Mouse (Mus musculus) urinary bladder, adult 18-20 months (tissue): ENCODE data around the gene Atp13a3.
"Not testable (repeated sequence)": the region's sequence is repeated elsewhere in the genome, so short reads cannot be mapped to it uniquely, and the experiment has no call there.

Experiments used
- DNase-seq, 2 experiments: peaks; one replicate each; pipeline ENCODE4 v3.0.0; 2022; ENCODE audit warnings: low spot score in 2 of 2, mixed read lengths in 2 of 2

Atp13a3 gene

DNA sequence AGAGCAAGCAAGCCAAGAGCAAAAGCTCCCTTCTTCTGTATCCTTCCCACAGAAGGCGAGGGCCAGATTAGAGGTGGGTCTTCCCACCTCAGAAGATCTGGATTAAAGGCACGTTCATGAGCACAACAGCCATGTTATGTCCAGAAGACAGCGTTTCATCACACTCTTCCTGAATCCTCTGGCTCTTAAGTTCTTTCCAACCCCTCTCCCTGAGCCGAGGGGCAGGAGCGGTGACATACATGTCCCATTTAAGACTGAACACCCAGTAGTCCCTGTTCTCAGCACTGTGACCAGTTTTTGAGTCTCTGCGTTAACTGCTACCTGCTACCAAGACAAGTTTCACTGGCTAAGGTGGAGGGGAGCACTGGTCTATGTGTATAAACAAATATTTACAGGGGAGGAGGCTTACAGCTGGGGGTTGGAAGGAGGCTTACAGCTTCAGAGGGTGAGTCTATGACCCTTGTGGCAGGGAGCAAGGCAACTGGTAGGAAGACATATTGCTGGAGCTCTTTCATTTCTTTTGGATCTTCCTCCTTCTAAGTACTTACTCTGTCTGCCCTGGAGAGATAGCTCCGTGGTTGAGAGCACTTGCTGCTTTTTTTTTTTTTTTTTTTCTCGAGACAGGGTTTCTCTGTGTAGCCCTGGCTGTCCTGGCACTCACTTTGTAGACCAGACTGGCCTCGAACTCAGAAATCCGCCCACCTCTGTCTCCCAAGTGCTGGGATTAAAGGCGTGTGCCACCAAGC is at the start of gene Atp13a3:
Gene Atp13a3, minus strand, starts transcription at position 51 of the 746 bp plus-strand sequence.
- DNase-seq = no peak

GRCm38 (mm10) chr16:30453213-30453975 is 47.6 kb upstream of the Atp13a3 start:
- DNase-seq = no peak

DNA sequence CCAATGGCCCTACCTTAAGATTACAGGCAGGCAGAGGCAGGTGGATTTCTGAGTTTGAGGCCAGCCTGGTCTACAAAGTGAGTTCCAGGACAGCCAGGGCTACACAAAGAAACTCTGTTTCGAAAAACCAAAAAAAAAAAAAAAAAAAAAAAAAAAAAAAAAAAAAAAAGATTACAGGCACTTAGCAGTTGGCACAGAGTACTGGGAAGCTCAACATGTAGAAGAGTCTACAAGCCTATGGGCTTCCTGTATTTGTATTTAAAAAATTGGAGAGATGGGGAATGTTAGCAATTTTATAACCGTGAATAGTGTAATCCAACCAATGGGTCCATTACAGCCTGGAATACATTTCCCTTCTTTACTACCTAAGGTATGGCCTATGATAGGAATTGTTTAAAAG is 45.4 kb upstream of the Atp13a3 start:
- DNase-seq = not testable (repeated sequence)

DNA sequence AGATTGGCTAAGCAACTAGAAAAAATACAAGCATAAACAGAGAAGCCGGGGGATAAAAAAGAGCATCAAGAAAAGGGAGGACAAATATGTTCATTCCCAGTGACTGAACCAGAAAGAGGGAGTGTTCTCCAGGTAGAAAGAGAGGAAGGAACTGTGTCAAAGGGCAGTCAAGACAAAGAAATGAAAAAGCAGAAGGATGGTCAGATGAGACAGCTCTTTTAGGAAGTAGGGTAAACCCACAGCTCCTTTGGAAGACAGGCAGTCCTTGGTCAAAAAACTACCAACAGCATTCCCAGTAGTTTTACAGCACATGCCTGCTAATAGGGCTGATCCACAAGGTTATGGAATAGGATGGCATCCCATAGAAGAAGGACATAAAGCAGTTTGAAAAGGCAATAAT is 43.2 kb upstream of the Atp13a3 start:
- DNase-seq = no peak

DNA sequence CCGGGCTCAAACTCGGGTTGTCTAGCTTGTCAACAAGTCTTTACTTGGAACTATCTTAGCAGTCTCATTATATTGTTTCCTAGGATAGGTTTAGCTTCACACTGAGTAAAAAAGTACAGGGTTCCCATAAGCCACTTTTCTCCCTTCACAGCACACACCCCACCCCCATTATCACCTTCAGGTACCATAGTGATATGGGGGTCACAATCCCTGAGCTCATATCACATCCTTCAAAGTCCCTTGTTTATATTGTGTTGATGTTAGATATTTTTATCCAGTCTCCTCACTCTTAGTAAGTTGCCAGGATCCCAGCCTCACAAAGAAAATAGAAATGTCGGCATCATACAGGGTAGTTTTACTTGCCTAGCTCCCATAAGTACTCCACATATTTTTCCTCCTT is 42.4 kb upstream of the Atp13a3 start:
- no peak for DNase-seq

DNA sequence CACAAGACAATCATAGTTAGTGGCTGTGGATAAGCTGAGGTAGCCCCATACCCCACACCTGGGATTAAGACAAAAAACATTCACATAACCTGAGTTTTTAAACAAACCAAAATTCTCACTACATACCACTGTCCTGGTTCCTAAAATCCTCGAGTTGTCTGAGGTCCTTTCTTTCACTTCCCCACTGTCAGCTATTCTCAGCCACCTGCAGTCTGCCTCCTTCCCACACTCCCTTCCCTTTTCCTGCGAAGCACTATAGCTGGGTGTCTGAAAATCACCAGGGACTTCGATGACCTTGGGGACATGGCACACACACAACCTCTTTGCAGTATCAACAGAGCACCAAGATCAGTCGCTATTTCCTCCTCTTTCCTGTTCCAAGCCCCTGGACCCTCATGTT is 41.9 kb upstream of the Atp13a3 start:
- DNase-seq = no peak

- DNase-seq = no peak
Observed at GRCm38 (mm10) chr16:30443411-30443810, 37.6 kb upstream of the Atp13a3 start.

DNA sequence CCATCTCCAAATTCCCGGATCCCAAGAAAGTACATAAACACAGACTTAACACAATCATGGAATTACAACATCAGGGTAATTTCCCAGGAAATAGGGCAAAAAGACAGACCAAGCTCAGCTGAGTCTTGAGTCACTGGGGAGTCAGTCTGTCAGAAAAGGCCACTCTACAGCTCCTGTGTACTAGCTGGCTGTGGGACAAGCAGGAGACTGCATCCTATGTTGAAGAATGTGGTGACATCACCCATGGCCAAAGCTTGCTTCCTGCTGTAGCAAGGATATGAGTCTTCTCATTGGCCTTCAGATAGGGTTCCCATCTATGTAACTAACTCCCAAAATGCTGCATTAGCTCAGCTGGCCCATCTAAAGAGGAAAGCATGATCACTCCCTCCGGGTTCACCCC is 36.7 kb upstream of the Atp13a3 start:
- no peak for DNase-seq

- no peak for DNase-seq
Observed at GRCm38 (mm10) chr16:30441409-30441808, 35.6 kb upstream of the Atp13a3 start.

DNA sequence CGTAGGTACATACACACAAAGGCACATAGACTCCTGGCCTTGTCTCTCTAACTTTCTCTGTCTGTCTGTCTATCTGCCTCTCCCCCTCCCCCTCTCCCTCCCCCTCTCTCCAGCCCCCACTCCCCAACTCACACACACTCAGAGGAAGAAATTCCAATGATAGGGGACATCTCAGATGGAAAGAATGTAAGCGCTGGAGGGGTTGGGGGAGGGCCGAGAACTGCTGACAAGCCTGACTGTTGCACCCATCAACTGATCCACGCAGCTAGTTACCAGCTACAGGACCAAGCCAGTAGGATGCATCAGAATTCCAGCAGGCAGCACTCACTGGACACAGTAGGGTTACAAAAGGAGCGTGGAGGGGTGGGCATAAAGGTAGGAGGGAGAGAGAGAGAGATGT is 34.1 kb upstream of the Atp13a3 start:
- no peak for DNase-seq

- no peak for DNase-seq
Observed at GRCm38 (mm10) chr16:30439411-30439810, 33.6 kb upstream of the Atp13a3 start.

GRCm38 (mm10) chr16:30436276-30436675 is 30.5 kb upstream of the Atp13a3 start:
- no peak for DNase-seq

- no peak for DNase-seq
Observed at GRCm38 (mm10) chr16:30435393-30435792, 29.6 kb upstream of the Atp13a3 start.

DNA sequence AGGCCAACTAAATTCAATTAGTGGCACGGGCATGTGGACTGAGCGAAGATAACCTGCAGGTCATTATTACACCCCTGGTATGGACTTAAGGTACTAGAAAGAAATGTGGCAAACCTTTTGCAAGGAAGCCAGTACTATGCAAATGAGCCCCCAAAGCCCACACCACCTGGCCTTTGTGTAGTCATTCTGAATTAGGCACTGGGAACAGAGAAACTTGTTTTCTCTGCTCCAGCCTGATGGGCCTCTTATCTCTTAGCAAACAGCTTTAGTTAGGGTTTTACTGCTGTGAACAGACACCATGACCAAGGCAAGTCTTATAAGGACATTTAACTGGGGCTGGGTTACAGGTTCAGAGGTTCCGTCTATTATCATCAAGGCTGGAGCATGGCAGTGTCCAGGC is 27.4 kb upstream of the Atp13a3 start:
- DNase-seq = no peak

GRCm38 (mm10) chr16:30432111-30432510 is 26.3 kb upstream of the Atp13a3 start:
- no peak for DNase-seq

DNA sequence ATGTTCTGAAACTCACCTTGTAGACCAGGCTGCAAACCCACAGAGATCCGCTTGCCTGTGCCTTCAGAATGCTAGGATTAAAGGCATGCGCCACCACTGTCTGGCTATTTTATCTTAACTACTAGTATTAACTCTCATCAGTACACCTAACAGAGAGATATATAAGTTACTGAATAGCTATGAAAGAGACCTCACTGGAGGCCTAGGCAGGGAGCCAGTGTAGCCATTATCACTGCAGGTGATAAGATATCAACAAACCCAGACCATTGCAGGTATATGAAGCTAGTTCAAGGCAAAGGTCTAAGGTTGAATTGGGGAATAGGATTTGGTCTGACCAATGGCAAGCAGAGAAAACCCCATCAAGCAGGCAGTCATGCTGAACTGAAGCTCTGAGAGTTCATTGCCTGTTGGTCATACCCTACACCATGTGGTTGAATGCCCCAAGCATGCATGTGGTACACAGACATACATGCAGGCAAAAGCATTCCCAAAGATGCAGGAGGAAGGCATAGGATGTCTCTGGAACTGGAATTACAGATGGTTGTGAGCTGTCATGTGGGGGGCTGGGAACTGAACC is 24.8 kb upstream of the Atp13a3 start:
- DNase-seq = no peak

DNA sequence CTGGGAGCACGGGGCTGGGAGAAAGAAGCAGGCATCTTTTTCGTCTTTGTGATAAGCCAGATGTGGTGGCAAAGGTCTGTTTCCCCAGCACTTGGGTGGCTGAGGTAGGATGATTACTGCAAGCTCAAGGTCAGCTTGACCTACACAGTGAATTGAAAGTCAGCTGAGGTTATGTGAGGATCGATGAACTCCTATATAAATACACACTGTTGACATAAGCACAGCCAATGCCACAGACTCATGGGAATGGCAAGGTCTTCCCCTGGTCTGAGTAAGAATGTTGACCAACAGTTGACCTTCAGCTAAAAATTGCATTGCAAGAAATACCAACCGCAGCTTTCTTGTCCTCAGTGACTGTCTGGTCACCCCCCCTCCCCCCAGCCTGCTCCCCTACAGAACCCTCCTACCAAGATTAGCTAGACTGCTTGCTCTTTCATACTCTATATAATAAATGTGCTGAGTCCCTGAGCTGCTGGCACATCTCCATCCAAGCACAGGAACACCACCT is 23.0 kb upstream of the Atp13a3 start:
- no peak for DNase-seq

GRCm38 (mm10) chr16:30427466-30427865 is 21.7 kb upstream of the Atp13a3 start:
- no peak for DNase-seq

DNA sequence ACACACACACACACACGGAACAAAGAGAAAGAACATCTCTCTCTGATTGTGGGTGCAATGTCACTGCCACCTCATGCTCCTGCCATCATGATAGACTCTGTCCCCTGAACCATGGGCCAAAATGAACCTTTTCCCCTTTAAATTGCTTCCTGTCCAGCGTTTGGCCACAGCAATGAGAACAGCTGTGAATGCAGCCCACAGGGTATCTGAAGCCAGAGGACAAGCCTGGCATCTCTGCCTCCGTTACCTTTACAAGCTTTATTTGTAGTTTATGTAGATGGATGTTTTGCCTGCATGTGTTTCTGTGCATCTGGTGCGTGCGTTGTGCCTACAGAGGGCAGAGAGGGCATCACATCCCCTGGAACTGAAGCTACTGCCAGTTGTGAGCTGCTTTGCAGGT is 21.2 kb upstream of the Atp13a3 start:
- no peak for DNase-seq

GRCm38 (mm10) chr16:30425980-30426379 is 20.2 kb upstream of the Atp13a3 start:
- DNase-seq = no peak

- no peak for DNase-seq
Observed at GRCm38 (mm10) chr16:30424053-30424452, 18.3 kb upstream of the Atp13a3 start.

- no peak for DNase-seq
Observed at GRCm38 (mm10) chr16:30416707-30417106, 10.9 kb upstream of the Atp13a3 start.

- no peak for DNase-seq
Observed at GRCm38 (mm10) chr16:30416284-30416683, 10.5 kb upstream of the Atp13a3 start.
